Mouse (Mus musculus): ENCODE measurements around the gene Samt1. TPM values are rescaled to one million over a fixed set of nuclear protein-coding genes. Genes with fewer than 3 reads are reported as not detected.
"Not testable (repeated sequence)": the region's sequence is repeated elsewhere in the genome, so short reads cannot be mapped to it uniquely, and the experiment has no call there.

The Samt1 gene
- polyA plus RNA-seq (2016; fragmentation: Nextera tagmentation; extraction: Ambion mirVana) = not detected in 2 replicates

GRCm38 (mm10) chrX:154012540-154012939 lies at the start of gene Samt1:
Samt1 (minus strand) TSS chrX:154012640.
- not testable (repeated sequence) for H3K36me3 ChIP-seq; H3K9me3 ChIP-seq; H3K4me3 ChIP-seq; H3K27me3 ChIP-seq (ENCODE audit: insufficient read depth, poor library complexity, severe bottlenecking); H3K27ac ChIP-seq; H3K4me1 ChIP-seq; DNase-seq (ENCODE audit: low spot score)

- not testable (repeated sequence) for H3K4me1 ChIP-seq; H3K4me3 ChIP-seq; DNase-seq (ENCODE audit: low spot score); H3K27me3 ChIP-seq (ENCODE audit: insufficient read depth, poor library complexity, severe bottlenecking); H3K27ac ChIP-seq; H3K9me3 ChIP-seq; H3K36me3 ChIP-seq
These were observed 42.5 kb upstream of the Samt1 start, which contains the start of gene Gm10057 for GRCm38 (mm10) chrX:154054939-154055338. Gm10057 (minus strand) TSS chrX:154055039.

- H3K27me3 ChIP-seq (ENCODE audit: insufficient read depth, poor library complexity, severe bottlenecking); H3K4me1 ChIP-seq; H3K36me3 ChIP-seq; H3K27ac ChIP-seq; DNase-seq (ENCODE audit: low spot score); H3K9me3 ChIP-seq; H3K4me3 ChIP-seq: not testable (repeated sequence)
These were observed 21.3 kb upstream of the Samt1 start, which contains the start of gene 4921511M17Rik for GRCm38 (mm10) chrX:154033727-154034126. 4921511M17Rik (minus strand) TSS chrX:154033827.

GRCm38 (mm10) chrX:153976914-153977313 lies 35.5 kb downstream of the Samt1 start:
- not testable (repeated sequence) for H3K9me3 ChIP-seq; H3K4me1 ChIP-seq; H3K36me3 ChIP-seq; DNase-seq (ENCODE audit: low spot score); H3K27ac ChIP-seq; H3K4me3 ChIP-seq; H3K27me3 ChIP-seq (ENCODE audit: insufficient read depth, poor library complexity, severe bottlenecking)
- no CpG with 5 or more reads among the region's 2 CpGs for WGBS

- DNase-seq (ENCODE audit: low spot score); H3K9me3 ChIP-seq; H3K4me1 ChIP-seq; H3K36me3 ChIP-seq; H3K27me3 ChIP-seq (ENCODE audit: insufficient read depth, poor library complexity, severe bottlenecking); H3K4me3 ChIP-seq; H3K27ac ChIP-seq: not testable (repeated sequence)
- WGBS = 20% methylated on average over 4 of the region's 4 CpGs
These were observed 36.0 kb downstream of the Samt1 start for GRCm38 (mm10) chrX:153976467-153976866.

- Histone ChIP-seq H3K9me3 (no peaks in the 10 kb centered on the region), H3K36me3 (no peaks in the 10 kb centered on the region), H3K4me3 (no peak overlapping the region), H3K27me3 (ENCODE audit: insufficient read depth, poor library complexity, severe bottlenecking) (no peaks in the 10 kb centered on the region), H3K27ac (no peak overlapping the region), H3K4me1 (no peaks in the 10 kb centered on the region)
- WGBS = 13% methylated on average over 2 of the region's 2 CpGs
- DNase-seq (ENCODE audit: low spot score) = no peak
These were observed 38.0 kb downstream of the Samt1 start for GRCm38 (mm10) chrX:153974450-153974849.

GRCm38 (mm10) chrX:153952866-153953265 lies 59.6 kb downstream of the Samt1 start:
- H3K27me3 ChIP-seq (ENCODE audit: insufficient read depth, poor library complexity, severe bottlenecking); H3K4me3 ChIP-seq; H3K9me3 ChIP-seq; H3K27ac ChIP-seq; DNase-seq (ENCODE audit: low spot score); H3K36me3 ChIP-seq; H3K4me1 ChIP-seq: not testable (repeated sequence)
- WGBS = no CpG with 5 or more reads among the region's 2 CpGs

Other genes starting within 250 kb of the Samt1 start
- 13.7 and 25.8 TPM in 2 replicates for gene Spin2c, start 180.4 kb downstream of the Samt1 start, polyA plus RNA-seq (2016; fragmentation: Nextera tagmentation; extraction: Ambion mirVana)
- gene 4921511M17Rik, start 21.2 kb upstream of the Samt1 start, polyA plus RNA-seq (2016; fragmentation: Nextera tagmentation; extraction: Ambion mirVana) = not detected in 2 replicates
- gene Gm10057, start 42.4 kb upstream of the Samt1 start, polyA plus RNA-seq (2016; fragmentation: Nextera tagmentation; extraction: Ambion mirVana) = not detected in 2 replicates
- not detected in 2 replicates for gene Gm15140, start 108.0 kb upstream of the Samt1 start, polyA plus RNA-seq (2016; fragmentation: Nextera tagmentation; extraction: Ambion mirVana)

Data from heart, embryonic 10.5 days (tissue).